Mouse (Mus musculus): ENCODE results near the gene Hexb. TPM values are rescaled to one million over a fixed set of nuclear protein-coding genes. Genes with fewer than 3 reads are reported as not detected.

Hexb gene
- total and polyA plus RNA-seq, 3 experiments, result 31.0 to 75.7 (median 37.9) TPM

- H3K9me3 ChIP-seq (replicated peaks; ENCODE audit: low read length), result no peaks in the 10 kb centered on the region
- no peak overlapping the region for H3K27ac ChIP-seq (ENCODE audit: insufficient read depth, low read depth)
- H3K79me2 ChIP-seq (replicated peaks; ENCODE audit: control insufficient read depth, extremely low read depth, insufficient read depth, poor library complexity, severe bottlenecking), result no peaks in the 10 kb centered on the region; the same call in 1 of the 2 replicates
- H3K27me3 ChIP-seq (replicated peaks), result no peaks in the 10 kb centered on the region
- no peak for TF ChIP-seq KAT2A (IDR thresholded peaks at IDR 0.05; ENCODE audit: insufficient replicate concordance, low read length)
- TF ChIP-seq ZMIZ1 (IDR thresholded peaks at IDR 0.05; ENCODE audit: low read depth, low read length), result no peak
- TF ChIP-seq MAX (IDR thresholded peaks at IDR 0.05; ENCODE audit: low read length), result no peak
- no peak for TF ChIP-seq TBP (conservative IDR thresholded peaks at IDR 0.05; ENCODE audit: low read depth, low read length)
- TF ChIP-seq JUN (IDR thresholded peaks at IDR 0.05; ENCODE audit: insufficient read depth, low read depth, low read length), result no peak
- TF ChIP-seq PAX5 (IDR thresholded peaks at IDR 0.05; ENCODE audit: low read length), result no peak
- no peak for TF ChIP-seq ZC3H11A (IDR thresholded peaks at IDR 0.05; ENCODE audit: low read depth, low read length)
- no peak for TF ChIP-seq CHD1 (IDR thresholded peaks at IDR 0.05; ENCODE audit: low read depth, low read length)
- no peak for TF ChIP-seq CHD2 (IDR thresholded peaks at IDR 0.05; ENCODE audit: low read length)
- TF ChIP-seq NRF1 (IDR thresholded peaks at IDR 0.05; ENCODE audit: low read depth, low read length), result no peak
- H3K4me1 ChIP-seq (ENCODE audit: control insufficient read depth in 1 of 2, insufficient read depth in 2 of 2), result peaks cover 11 to 37% of the 10 kb centered on the region in 2 experiments; a peak in 3 of 4 replicates
- H3K4me2 ChIP-seq (ENCODE audit: insufficient read depth, low read depth, poor library complexity, severe bottlenecking), result no peak overlapping the region
- H3K36me3 ChIP-seq (replicated peaks in 1 of 2; ENCODE audit: control insufficient read depth in 1 of 2, insufficient read depth in 1 of 2, low read length in 1 of 2), result peaks cover 20 to 50% of the 10 kb centered on the region in 2 experiments
- dilution Hi-C loops (cut with MboI; ENCODE audit: extremely low pct_ligation_motif_present, extremely low pct_unique_long_range_greater_than_20kb, low sequenced_read_pairs), result no loop called here
- no peak overlapping the region for H3K9ac ChIP-seq (ENCODE audit: insufficient read depth, low read depth)
- no peak for DNase-seq (ENCODE audit: extremely low read depth)
- no peak overlapping the region for H3K4me3 ChIP-seq (replicated peaks in 1 of 3; ENCODE audit: low read depth in 2 of 3, low read length in 2 of 3, poor library complexity in 1 of 3)
- in situ Hi-C loops (cut with MboI; ENCODE audit: low pct_ligation_motif_present, low pct_unique_long_range_greater_than_20kb, low sequenced_read_pairs), result no loop called here
Observed at GRCm38 (mm10) chr13:97244712-97245105, 46.6 kb upstream of the Hexb start.

GRCm38 (mm10) chr13:97243962-97244711 is 46.0 kb upstream of the Hexb start:
- DNase-seq (ENCODE audit: extremely low read depth), result no peak
- Histone ChIP-seq H3K4me2 (ENCODE audit: insufficient read depth, low read depth, poor library complexity, severe bottlenecking) (no peak overlapping the region), H3K4me3 (replicated peaks in 1 of 3; ENCODE audit: low read depth in 2 of 3, low read length in 2 of 3, poor library complexity in 1 of 3) (no peak overlapping the region), H3K36me3 (replicated peaks in 1 of 2; ENCODE audit: control insufficient read depth in 1 of 2, insufficient read depth in 1 of 2, low read length in 1 of 2) (peaks cover 20 to 44% of the 10 kb centered on the region in 2 experiments), H3K9ac (ENCODE audit: insufficient read depth, low read depth) (no peak overlapping the region), H3K27ac (ENCODE audit: insufficient read depth, low read depth) (no peak overlapping the region), H3K9me3 (replicated peaks; ENCODE audit: low read length) (no peaks in the 10 kb centered on the region), H3K79me2 (replicated peaks; ENCODE audit: control insufficient read depth, extremely low read depth, insufficient read depth, poor library complexity, severe bottlenecking) (no peaks in the 10 kb centered on the region; the same call in 1 of the 2 replicates), H3K4me1 (ENCODE audit: control insufficient read depth in 1 of 2, insufficient read depth in 2 of 2) (peaks cover 7 to 33% of the 10 kb centered on the region in 2 experiments; a peak in 3 of 4 replicates), H3K27me3 (replicated peaks) (no peaks in the 10 kb centered on the region)
- no peak for TF ChIP-seq JUND (conservative IDR thresholded peaks at IDR 0.05; ENCODE audit: low read depth, low read length)
- no peak for TF ChIP-seq ELF1 (IDR thresholded peaks at IDR 0.05; ENCODE audit: low read depth, low read length)
- no peak for TF ChIP-seq UBTF (IDR thresholded peaks at IDR 0.05; ENCODE audit: low read depth, low read length)
- TF ChIP-seq CTCF (conservative IDR thresholded peaks at IDR 0.05 in 1 of 2, IDR thresholded peaks at IDR 0.05 in 1 of 2; ENCODE audit: low read depth in 2 of 2, low read length in 2 of 2), result no peak
- TF ChIP-seq USF1 (IDR thresholded peaks at IDR 0.05; ENCODE audit: low read depth, low read length), result no peak
- TF ChIP-seq CHD1 (IDR thresholded peaks at IDR 0.05; ENCODE audit: low read depth, low read length), result no peak
- no peak for TF ChIP-seq MXI1 (IDR thresholded peaks at IDR 0.05; ENCODE audit: low read depth, low read length)
- no peak for TF ChIP-seq E2F4 (IDR thresholded peaks at IDR 0.05; ENCODE audit: insufficient replicate concordance, low read depth, low read length)
- TF ChIP-seq ZMIZ1 (IDR thresholded peaks at IDR 0.05; ENCODE audit: low read depth, low read length), result no peak
- TF ChIP-seq MAFK (IDR thresholded peaks at IDR 0.05; ENCODE audit: insufficient replicate concordance, low read length), result no peak
- TF ChIP-seq MYC (IDR thresholded peaks at IDR 0.05; ENCODE audit: low read depth, low read length), result no peak
- no peak for TF ChIP-seq USF2 (conservative IDR thresholded peaks at IDR 0.05; ENCODE audit: low read depth, low read length)
- TF ChIP-seq HCFC1 (IDR thresholded peaks at IDR 0.05; ENCODE audit: low read depth, low read length), result no peak
- no peak for TF ChIP-seq TCF12 (IDR thresholded peaks at IDR 0.05; ENCODE audit: low read depth, low read length)
- no peak for TF ChIP-seq ZC3H11A (IDR thresholded peaks at IDR 0.05; ENCODE audit: low read depth, low read length)
- dilution Hi-C loops (cut with MboI; ENCODE audit: extremely low pct_ligation_motif_present, extremely low pct_unique_long_range_greater_than_20kb, low sequenced_read_pairs), result no loop called here
- in situ Hi-C loops (cut with MboI; ENCODE audit: low pct_ligation_motif_present, low pct_unique_long_range_greater_than_20kb, low sequenced_read_pairs), result no loop called here
